Mouse (Mus musculus): ENCODE data around the gene Sncb. TPM values are rescaled to one million over a fixed set of nuclear protein-coding genes. Genes with fewer than 3 reads are reported as not detected.

The Sncb gene
- polyA plus RNA-seq, 1 experiment from 2014 or later, result 0.52 TPM

Other genes starting within 250 kb of the Sncb start
- 125 and 147 TPM in 2 replicates for gene 4833439L19Rik, start 201.2 kb downstream of the Sncb start, polyA plus RNA-seq (2015; fragmentation: Nextera tagmentation; extraction: Ambion mirVana)
- 21.7 and 23.1 TPM in 2 replicates for gene Arl10, start 191.6 kb downstream of the Sncb start, polyA plus RNA-seq (2015; fragmentation: Nextera tagmentation; extraction: Ambion mirVana)
- gene Nop16, start 176.5 kb downstream of the Sncb start, polyA plus RNA-seq (2015; fragmentation: Nextera tagmentation; extraction: Ambion mirVana), result 87.1 and 88.7 TPM in 2 replicates
- 182 and 211 TPM in 2 replicates for gene Higd2a, start 176.4 kb downstream of the Sncb start, polyA plus RNA-seq (2015; fragmentation: Nextera tagmentation; extraction: Ambion mirVana)
- 79.6 and 79.8 TPM in 2 replicates for gene Cltb, start 155.3 kb downstream of the Sncb start, polyA plus RNA-seq (2015; fragmentation: Nextera tagmentation; extraction: Ambion mirVana)
- gene Faf2, start 144.8 kb downstream of the Sncb start, polyA plus RNA-seq (2015; fragmentation: Nextera tagmentation; extraction: Ambion mirVana), result 67.4 and 71.9 TPM in 2 replicates
- 52.5 and 56.5 TPM in 2 replicates for gene Rnf44, start 72.7 kb downstream of the Sncb start, polyA plus RNA-seq (2015; fragmentation: Nextera tagmentation; extraction: Ambion mirVana)
- 9.6 and 9.9 TPM in 2 replicates for gene Cdhr2, start 65.1 kb downstream of the Sncb start, polyA plus RNA-seq (2015; fragmentation: Nextera tagmentation; extraction: Ambion mirVana)
- gene Gprin1, start 16.7 kb downstream of the Sncb start, polyA plus RNA-seq (2015; fragmentation: Nextera tagmentation; extraction: Ambion mirVana), result 0.19 and 0.22 TPM in 2 replicates
- gene Eif4e1b, start 17.4 kb upstream of the Sncb start, polyA plus RNA-seq (2015; fragmentation: Nextera tagmentation; extraction: Ambion mirVana), result not detected in 2 replicates
- gene Tspan17, start 22.8 kb upstream of the Sncb start, polyA plus RNA-seq (2015; fragmentation: Nextera tagmentation; extraction: Ambion mirVana), result 14.5 and 17.7 TPM in 2 replicates
- gene Unc5a, start 182.8 kb upstream of the Sncb start, polyA plus RNA-seq (2015; fragmentation: Nextera tagmentation; extraction: Ambion mirVana), result 2.2 and 2.3 TPM in 2 replicates

All from stomach, embryonic 16.5 days (tissue).